Mouse (Mus musculus): ENCODE data around the gene Ciao1. TPM values are rescaled to one million over a fixed set of nuclear protein-coding genes. Genes with fewer than 3 reads are reported as not detected.
A peak's percentile ranks its signal among the peaks of the same experiment; 100 is the strongest.
"Not testable (repeated sequence)": the region's sequence is repeated elsewhere in the genome, so short reads cannot be mapped to it uniquely, and the experiment has no call there.

Ciao1 gene
- polyA plus RNA-seq (2015; fragmentation: Nextera tagmentation; extraction: Ambion mirVana), result 67.0 and 69.3 TPM in 2 replicates

DNA sequence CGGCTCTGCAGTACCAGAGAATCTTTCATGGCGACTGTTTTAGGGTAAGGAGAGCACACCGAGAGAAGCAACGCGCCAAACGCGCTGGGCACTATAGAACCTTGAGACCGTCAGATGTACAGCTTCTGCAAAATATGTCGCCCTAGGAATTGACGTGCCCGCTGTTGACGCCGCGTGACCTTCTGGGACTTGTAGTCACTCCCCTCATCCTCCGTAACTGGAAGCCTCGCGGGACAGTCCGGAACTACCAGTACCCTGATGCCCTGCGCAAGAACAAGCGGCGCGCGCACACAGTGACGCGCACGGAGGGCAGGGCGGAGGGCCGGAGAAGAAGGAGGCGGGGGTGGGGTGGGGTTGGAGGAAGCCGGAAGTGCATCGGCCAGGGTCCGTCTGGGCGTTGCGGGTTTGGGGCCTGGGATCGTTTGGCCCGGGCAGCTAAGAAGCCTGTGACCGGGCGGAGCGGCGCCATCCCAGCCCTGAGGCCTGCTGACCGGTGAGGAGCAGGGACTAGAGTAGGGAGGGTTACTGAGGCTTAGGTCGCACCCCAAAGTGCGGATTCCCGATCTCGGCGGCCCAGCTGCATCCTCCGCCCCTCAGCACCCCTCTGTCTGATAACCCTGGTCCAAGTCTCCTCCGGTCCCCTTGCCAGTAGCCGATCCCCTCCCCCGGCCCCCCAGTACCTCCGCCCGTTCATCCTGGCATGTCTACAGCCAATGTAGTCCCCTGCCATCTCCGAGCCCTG, at the start of gene Ciao1, which contains the start of gene Tmem127:
Gene Ciao1, minus strand, starts transcription at position 225 of the 742 bp plus-strand sequence.
Gene Tmem127, plus strand, starts transcription at position 317 of the 742 bp plus-strand sequence.
- Histone ChIP-seq H3K4me1 (replicated peaks; ENCODE audit: control insufficient read depth, insufficient read depth, low read length) (peaks cover 31% of the 10 kb centered on the region), H3K36me3 (ENCODE audit: control insufficient read depth, insufficient read depth) (peaks cover 10% of the 10 kb centered on the region), H3K27me3 (replicated peaks; ENCODE audit: control insufficient read depth, insufficient read depth, low read length) (no peaks in the 10 kb centered on the region), H3K9ac (replicated peaks; ENCODE audit: low read depth, low read length) (peak within 1 kb of the TSS; percentile 95), H3K4me2 (ENCODE audit: low read length) (peak within 1 kb of the TSS; percentile 95), H3K27ac (ENCODE audit: low read length) (peak within 1 kb of the TSS; percentile 73), H3K4me3 (replicated peaks; ENCODE audit: low read length) (peak within 1 kb of the TSS; percentile 62), H3K9me3 (ENCODE audit: control insufficient read depth, low read length) (no peaks in the 10 kb centered on the region)
- ATAC-seq, result peak; percentile 99
- WGBS, result under 1% methylated on average over 53 of the region's 53 CpGs

DNA sequence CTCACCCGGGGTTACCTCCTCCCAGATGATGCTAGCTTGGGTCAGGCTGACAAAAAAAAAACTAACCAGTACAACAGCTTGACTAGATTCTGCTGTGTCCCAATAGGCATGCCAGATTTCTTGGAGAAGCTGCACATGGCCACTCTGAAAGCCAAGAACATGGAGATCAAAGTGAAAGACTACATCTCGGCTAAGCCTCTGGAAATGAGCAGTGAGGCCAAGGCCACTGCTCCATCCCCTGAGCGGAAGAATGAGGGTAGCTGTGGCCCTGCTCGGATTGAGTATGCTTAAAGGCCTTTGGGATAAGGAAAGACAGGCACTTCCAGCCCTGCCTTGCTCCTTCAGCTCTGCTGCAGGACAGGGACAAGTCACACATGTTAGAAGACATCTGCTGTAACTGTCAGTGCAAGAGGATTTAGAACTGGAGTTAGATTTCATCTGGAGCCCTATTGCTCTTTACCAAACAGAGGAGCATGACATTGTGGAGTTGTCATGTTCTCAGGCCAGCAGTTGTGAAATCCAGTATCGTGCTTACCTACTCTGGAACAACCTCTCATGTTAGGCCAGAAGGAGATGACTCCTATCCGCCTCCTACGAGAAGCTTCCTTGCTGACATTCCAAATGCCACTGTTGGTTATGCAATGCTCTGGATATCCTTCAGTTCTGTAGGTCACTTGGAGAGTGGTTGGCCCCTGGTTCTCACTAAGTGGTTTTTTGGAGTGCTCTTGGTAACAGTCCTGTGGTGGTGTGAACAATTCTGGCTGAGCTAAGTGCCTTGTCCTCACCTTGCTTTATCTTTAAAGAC, 49.6 kb upstream of the Ciao1 start:
- peaks cover 36% of the 10 kb centered on the region for H3K36me3 ChIP-seq (ENCODE audit: control insufficient read depth, insufficient read depth)
- no peak overlapping the region for H3K4me2 ChIP-seq (ENCODE audit: low read length)
- H3K9ac ChIP-seq (replicated peaks; ENCODE audit: low read depth, low read length), result no peak overlapping the region
- no peaks in the 10 kb centered on the region for H3K9me3 ChIP-seq (ENCODE audit: control insufficient read depth, low read length)
- no peak overlapping the region for H3K27ac ChIP-seq (ENCODE audit: low read length)
- H3K4me1 ChIP-seq (replicated peaks; ENCODE audit: control insufficient read depth, insufficient read depth, low read length), result no peaks in the 10 kb centered on the region
- WGBS, result 93% methylated on average over 7 of the region's 7 CpGs
- H3K4me3 ChIP-seq (replicated peaks; ENCODE audit: low read length), result no peak overlapping the region
- no peak for ATAC-seq
- H3K27me3 ChIP-seq (replicated peaks; ENCODE audit: control insufficient read depth, insufficient read depth, low read length), result no peaks in the 10 kb centered on the region

DNA sequence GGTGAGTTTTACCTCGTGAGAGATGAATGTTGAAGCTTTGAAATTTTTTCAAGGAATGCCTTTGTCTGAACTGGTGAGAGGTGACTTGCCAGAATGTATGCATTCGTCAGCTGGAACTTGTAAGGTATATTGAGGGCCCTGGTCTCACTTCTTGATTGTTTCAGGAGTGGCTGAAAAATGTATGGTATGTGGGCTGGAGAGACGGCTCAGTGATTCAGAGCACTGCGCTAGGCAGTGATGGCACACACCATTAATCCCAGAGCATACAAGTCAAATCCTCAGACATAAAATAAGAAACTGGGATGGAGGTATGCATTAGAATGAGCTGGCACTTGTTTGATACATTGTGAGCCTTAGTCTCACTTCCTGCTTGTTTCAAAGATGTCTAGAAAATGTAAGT, 44.6 kb upstream of the Ciao1 start:
- no peaks in the 10 kb centered on the region for H3K27me3 ChIP-seq (replicated peaks; ENCODE audit: control insufficient read depth, insufficient read depth, low read length)
- no peaks in the 10 kb centered on the region for H3K9me3 ChIP-seq (ENCODE audit: control insufficient read depth, low read length)
- no peaks in the 10 kb centered on the region for H3K4me1 ChIP-seq (replicated peaks; ENCODE audit: control insufficient read depth, insufficient read depth, low read length)
- no peak for ATAC-seq
- peaks cover 34% of the 10 kb centered on the region for H3K36me3 ChIP-seq (ENCODE audit: control insufficient read depth, insufficient read depth)
- H3K9ac ChIP-seq (replicated peaks; ENCODE audit: low read depth, low read length), result no peak overlapping the region
- WGBS, result 89% methylated on average over 4 of the region's 4 CpGs
- no peak overlapping the region for H3K4me3 ChIP-seq (replicated peaks; ENCODE audit: low read length)
- H3K27ac ChIP-seq (ENCODE audit: low read length), result no peak overlapping the region
- H3K4me2 ChIP-seq (ENCODE audit: low read length), result no peak overlapping the region

DNA sequence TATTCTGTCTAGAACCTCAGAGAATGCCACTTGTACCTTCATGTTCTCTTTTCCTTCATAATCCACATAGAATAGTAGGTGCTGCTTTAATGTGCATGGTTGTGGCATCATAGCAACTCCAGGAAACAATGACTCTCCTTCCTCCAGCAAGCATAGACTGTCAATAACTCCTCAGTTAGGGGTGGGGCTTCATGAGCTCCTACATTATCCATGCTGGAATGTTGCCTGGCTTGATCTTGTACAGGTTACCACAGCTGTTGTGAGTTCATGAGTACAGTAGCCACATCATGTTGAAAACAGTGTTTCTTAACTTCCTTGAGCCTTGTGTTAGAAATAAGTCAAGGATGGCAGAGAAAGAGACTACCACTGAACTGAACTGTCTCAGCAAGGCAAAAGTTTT, 30.5 kb upstream of the Ciao1 start:
- Histone ChIP-seq H3K4me3 (replicated peaks; ENCODE audit: low read length) (no peak overlapping the region), H3K27ac (ENCODE audit: low read length) (no peak overlapping the region), H3K9me3 (ENCODE audit: control insufficient read depth, low read length) (no peaks in the 10 kb centered on the region), H3K4me1 (replicated peaks; ENCODE audit: control insufficient read depth, insufficient read depth, low read length) (peaks cover 9% of the 10 kb centered on the region), H3K9ac (replicated peaks; ENCODE audit: low read depth, low read length) (no peak overlapping the region), H3K36me3 (ENCODE audit: control insufficient read depth, insufficient read depth) (no peaks in the 10 kb centered on the region), H3K27me3 (replicated peaks; ENCODE audit: control insufficient read depth, insufficient read depth, low read length) (no peaks in the 10 kb centered on the region), H3K4me2 (ENCODE audit: low read length) (no peak overlapping the region)
- ATAC-seq, result no peak

DNA sequence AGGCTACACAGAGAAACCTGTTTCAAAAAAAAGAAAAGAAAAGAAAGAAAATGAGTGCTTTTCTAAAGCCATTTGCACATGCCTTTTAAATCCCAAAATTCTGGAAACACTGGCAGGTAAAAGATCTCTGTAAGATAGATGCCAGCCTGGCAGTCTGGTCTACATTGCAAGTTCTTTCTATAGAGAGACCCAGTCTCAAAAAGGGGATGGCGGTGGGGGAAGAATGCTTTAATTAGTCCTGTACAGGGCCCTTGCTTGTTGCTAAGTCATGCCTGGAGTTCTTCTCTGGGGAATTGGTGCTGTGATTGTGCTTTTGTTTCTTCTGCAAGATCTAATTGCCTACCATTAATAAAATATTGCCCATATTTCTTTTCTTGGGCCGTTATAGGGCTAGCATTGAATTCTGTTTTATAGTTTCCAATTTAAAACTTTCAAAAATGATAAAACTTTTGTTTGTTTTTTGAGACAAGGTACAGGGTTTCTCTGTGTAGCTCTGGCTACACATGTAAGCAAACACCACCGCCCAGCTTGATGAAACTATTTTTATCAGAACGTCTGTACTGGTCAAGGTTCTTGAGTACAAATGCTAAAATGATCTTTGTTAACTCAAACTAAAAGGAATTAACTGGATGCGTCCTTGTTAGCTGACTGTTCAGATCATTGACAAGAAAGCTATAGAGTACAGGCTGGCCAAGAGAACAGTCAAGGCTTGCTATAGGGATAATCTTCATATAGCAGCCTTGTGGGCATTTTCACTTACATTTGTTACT, 28.1 kb upstream of the Ciao1 start:
- no peak for ATAC-seq
- no peaks in the 10 kb centered on the region for H3K27me3 ChIP-seq (replicated peaks; ENCODE audit: control insufficient read depth, insufficient read depth, low read length)
- no peaks in the 10 kb centered on the region for H3K9me3 ChIP-seq (ENCODE audit: control insufficient read depth, low read length)
- H3K27ac ChIP-seq (ENCODE audit: low read length), result no peak overlapping the region
- WGBS, result 69% methylated on average over 5 of the region's 5 CpGs
- H3K36me3 ChIP-seq (ENCODE audit: control insufficient read depth, insufficient read depth), result no peaks in the 10 kb centered on the region
- no peak overlapping the region for H3K9ac ChIP-seq (replicated peaks; ENCODE audit: low read depth, low read length)
- H3K4me1 ChIP-seq (replicated peaks; ENCODE audit: control insufficient read depth, insufficient read depth, low read length), result peaks cover 20% of the 10 kb centered on the region
- H3K4me2 ChIP-seq (ENCODE audit: low read length), result no peak overlapping the region
- H3K4me3 ChIP-seq (replicated peaks; ENCODE audit: low read length), result no peak overlapping the region

DNA sequence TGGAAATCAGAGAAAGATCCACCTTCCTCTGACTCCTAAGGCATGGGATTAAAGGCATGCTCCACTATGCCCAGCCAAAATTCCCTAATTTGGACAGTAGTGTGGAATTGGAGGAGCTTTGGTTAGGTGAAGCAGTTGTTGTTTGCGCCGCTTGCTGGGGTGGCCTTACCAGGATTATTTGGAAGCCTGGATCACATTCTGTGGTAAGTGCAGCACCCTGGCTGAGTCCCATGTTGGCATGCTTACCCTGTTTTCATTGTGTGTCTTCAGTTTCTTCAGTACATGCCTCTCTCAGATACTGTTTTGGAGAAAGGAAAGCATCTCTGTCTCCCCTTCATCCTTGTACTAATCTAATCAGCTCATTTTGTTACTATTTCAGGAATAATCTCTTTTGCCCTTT, 27.0 kb upstream of the Ciao1 start:
- ATAC-seq, result no peak
- no peak overlapping the region for H3K4me3 ChIP-seq (replicated peaks; ENCODE audit: low read length)
- 98% methylated on average over 2 of the region's 2 CpGs for WGBS
- no peaks in the 10 kb centered on the region for H3K9me3 ChIP-seq (ENCODE audit: control insufficient read depth, low read length)
- H3K4me1 ChIP-seq (replicated peaks; ENCODE audit: control insufficient read depth, insufficient read depth, low read length), result peaks cover 20% of the 10 kb centered on the region
- H3K27ac ChIP-seq (ENCODE audit: low read length), result no peak overlapping the region
- no peaks in the 10 kb centered on the region for H3K27me3 ChIP-seq (replicated peaks; ENCODE audit: control insufficient read depth, insufficient read depth, low read length)
- H3K4me2 ChIP-seq (ENCODE audit: low read length), result no peak overlapping the region
- H3K36me3 ChIP-seq (ENCODE audit: control insufficient read depth, insufficient read depth), result no peaks in the 10 kb centered on the region
- H3K9ac ChIP-seq (replicated peaks; ENCODE audit: low read depth, low read length), result no peak overlapping the region

DNA sequence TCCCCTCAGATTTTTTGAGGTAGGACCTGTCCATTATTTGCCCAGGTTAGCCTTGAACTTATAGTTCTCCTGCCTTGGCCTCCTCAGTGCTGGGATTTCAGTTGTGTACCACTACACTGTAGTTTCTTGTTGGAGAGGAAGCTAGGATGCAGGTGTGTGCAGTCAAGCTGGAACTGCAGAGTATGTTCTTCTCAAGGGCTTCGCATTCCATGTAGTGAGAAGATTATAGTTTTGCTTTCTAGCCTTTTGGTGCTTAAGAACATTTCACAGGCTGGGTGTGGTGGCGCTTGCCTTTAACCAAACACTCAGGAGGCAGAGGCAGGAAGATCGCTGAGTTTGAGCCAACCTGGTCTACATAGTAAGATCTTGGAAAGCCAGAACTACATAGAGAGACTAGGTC, 25.2 kb upstream of the Ciao1 start:
- no peak overlapping the region for H3K4me2 ChIP-seq (ENCODE audit: low read length)
- H3K9me3 ChIP-seq (ENCODE audit: control insufficient read depth, low read length), result no peaks in the 10 kb centered on the region
- no peak for ATAC-seq
- no peaks in the 10 kb centered on the region for H3K27me3 ChIP-seq (replicated peaks; ENCODE audit: control insufficient read depth, insufficient read depth, low read length)
- WGBS, result 98% methylated on average over 3 of the region's 3 CpGs
- no peak overlapping the region for H3K27ac ChIP-seq (ENCODE audit: low read length)
- peaks cover 20% of the 10 kb centered on the region for H3K4me1 ChIP-seq (replicated peaks; ENCODE audit: control insufficient read depth, insufficient read depth, low read length)
- H3K9ac ChIP-seq (replicated peaks; ENCODE audit: low read depth, low read length), result no peak overlapping the region
- no peaks in the 10 kb centered on the region for H3K36me3 ChIP-seq (ENCODE audit: control insufficient read depth, insufficient read depth)
- H3K4me3 ChIP-seq (replicated peaks; ENCODE audit: low read length), result no peak overlapping the region

DNA sequence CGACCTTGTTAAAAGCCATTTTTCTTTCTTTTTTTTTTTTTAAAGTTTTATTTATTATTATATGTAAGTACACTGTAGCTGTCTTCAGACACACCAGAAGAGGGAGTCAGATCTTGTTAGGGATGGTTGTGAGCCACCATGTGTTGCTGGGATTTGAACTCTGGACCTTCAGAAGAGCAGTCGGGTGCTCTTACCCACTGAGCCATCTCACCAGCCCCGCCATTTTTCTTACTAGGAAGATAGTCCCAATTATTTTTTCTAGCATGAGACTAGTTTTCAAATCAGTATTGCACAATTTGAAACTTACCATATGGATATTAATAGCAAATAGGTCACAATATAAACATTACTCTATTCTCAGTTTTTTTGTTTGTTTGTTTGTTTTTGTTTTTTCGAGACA, 24.4 kb upstream of the Ciao1 start:
- not testable (repeated sequence) for H3K27ac ChIP-seq (ENCODE audit: low read length); H3K4me3 ChIP-seq (replicated peaks; ENCODE audit: low read length); H3K9me3 ChIP-seq (ENCODE audit: control insufficient read depth, low read length); H3K4me2 ChIP-seq (ENCODE audit: low read length); H3K27me3 ChIP-seq (replicated peaks; ENCODE audit: control insufficient read depth, insufficient read depth, low read length); ATAC-seq; H3K9ac ChIP-seq (replicated peaks; ENCODE audit: low read depth, low read length); H3K36me3 ChIP-seq (ENCODE audit: control insufficient read depth, insufficient read depth)
- H3K4me1 ChIP-seq (replicated peaks; ENCODE audit: control insufficient read depth, insufficient read depth, low read length), result peaks cover 20% of the 10 kb centered on the region
- WGBS, result 96% methylated on average over 4 of the region's 4 CpGs

DNA sequence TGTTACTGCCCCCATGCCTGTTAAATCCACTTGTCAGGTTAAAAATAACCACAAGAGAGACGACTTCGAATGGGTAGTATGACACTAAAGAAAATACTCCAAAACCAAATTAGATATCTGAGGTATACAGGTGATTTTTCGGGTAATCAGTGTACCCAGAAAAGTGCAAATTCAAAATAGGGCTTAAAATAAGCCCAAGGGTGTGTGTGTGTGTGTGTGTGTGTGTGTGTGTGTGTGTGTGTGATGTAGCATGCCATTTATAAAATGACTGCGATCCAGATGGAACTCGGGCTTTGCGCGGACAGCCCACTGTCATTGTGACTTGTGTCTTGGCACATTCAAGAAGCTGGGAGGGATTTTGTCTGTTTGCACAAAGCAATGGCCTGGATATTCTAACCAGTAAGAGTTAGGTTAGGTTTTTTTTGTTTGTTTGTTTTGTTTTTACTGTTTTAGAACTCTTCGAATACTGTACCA, 23.5 kb upstream of the Ciao1 start:
- H3K9me3 ChIP-seq (ENCODE audit: control insufficient read depth, low read length), result no peaks in the 10 kb centered on the region
- H3K27ac ChIP-seq (ENCODE audit: low read length), result peak overlapping the region; percentile 93
- no peaks in the 10 kb centered on the region for H3K27me3 ChIP-seq (replicated peaks; ENCODE audit: control insufficient read depth, insufficient read depth, low read length)
- peak overlapping the region; percentile 49 for H3K4me2 ChIP-seq (ENCODE audit: low read length)
- H3K4me1 ChIP-seq (replicated peaks; ENCODE audit: control insufficient read depth, insufficient read depth, low read length), result peaks cover 20% of the 10 kb centered on the region
- peak overlapping the region; percentile 99 for H3K4me3 ChIP-seq (replicated peaks; ENCODE audit: low read length)
- peak overlapping the region; percentile 87 for H3K9ac ChIP-seq (replicated peaks; ENCODE audit: low read depth, low read length)
- no peaks in the 10 kb centered on the region for H3K36me3 ChIP-seq (ENCODE audit: control insufficient read depth, insufficient read depth)
- WGBS, result 7% methylated on average over 8 of the region's 8 CpGs
- ATAC-seq, result no peak

All from forebrain, embryonic 16.5 days (tissue).